Mouse (Mus musculus): ENCODE measurements around the gene Lrp6.

Lrp6 gene

DNA sequence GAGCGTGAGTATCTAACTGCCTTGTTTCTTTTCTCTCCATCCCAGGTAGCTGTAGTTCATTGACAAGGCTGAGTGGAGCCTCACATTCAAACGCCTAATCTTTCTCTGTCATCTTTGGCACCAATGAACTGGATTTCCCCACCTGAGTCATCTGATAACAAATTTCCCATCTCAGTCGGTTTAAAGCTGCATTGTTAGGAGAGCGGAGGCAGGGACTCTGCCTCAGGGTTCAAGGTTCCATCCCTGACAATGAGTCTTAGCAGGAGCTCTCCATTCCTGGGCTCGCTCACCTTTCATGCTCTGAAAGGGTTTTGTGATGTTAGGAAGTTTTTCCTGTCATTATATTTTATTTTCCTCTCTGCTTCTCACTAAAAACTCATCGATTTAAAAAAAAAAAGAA is 11.3 kb upstream of the Lrp6 start:
- in situ Hi-C loops (cut with MboI; ENCODE audit: low sequenced_read_pairs): no loop called here

DNA sequence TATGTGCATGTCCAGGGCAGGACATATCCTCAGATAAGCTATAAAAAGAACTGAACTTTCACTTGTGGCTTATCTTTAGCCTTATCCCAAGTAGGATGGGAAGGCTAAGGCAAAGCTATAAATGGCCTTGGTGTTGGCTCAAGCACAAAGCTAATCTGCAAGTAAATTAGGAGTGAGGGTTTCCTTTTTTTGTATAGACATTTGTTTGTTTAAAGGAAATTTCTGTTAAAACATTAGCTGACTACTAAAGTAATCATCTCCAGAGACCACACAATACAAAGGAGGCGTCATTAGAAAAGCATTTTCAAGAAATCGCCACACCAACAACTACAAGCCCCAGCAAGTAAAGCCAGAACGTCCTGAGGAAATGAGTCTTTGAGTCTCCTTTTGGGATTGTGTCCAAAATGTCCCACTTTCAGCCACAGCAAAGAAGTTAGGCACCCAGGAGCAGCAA is 8.6 kb upstream of the Lrp6 start:
- in situ Hi-C loops (cut with MboI; ENCODE audit: low sequenced_read_pairs): no loop called here

DNA sequence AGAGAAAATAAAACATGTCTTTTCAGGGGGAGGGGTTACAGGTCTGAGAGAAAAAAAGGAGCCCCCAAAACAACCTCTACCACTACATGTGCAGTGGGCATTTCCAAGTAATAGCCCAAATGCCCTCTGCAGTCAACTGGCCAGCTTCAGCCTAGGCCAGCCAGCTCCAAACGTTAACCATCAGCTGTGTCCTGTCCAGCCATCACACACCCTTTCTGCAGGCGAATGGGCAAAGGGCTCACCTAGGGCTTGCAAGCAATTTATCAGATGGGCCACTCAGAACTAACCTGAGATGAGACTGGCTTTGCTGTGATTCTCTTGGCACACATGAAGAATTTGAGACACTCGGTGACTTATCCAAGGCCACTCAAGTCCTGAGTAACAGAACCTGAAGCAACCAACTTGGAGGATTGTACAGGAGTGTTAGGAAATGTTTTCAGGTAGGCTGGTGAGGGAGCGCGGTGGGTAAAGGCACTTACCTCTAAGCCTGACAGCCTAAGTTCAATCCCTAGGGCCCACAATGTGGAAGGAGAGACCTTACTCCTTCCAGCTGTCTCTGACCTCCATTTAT is 1.3 kb upstream of the Lrp6 start:
- in situ Hi-C loops (cut with MboI; ENCODE audit: low sequenced_read_pairs): no loop called here

GRCm38 (mm10) chr6:134566248-134566817 is 432 bp downstream of the Lrp6 start:
- in situ Hi-C loops (cut with MboI; ENCODE audit: low sequenced_read_pairs): no loop called here

DNA sequence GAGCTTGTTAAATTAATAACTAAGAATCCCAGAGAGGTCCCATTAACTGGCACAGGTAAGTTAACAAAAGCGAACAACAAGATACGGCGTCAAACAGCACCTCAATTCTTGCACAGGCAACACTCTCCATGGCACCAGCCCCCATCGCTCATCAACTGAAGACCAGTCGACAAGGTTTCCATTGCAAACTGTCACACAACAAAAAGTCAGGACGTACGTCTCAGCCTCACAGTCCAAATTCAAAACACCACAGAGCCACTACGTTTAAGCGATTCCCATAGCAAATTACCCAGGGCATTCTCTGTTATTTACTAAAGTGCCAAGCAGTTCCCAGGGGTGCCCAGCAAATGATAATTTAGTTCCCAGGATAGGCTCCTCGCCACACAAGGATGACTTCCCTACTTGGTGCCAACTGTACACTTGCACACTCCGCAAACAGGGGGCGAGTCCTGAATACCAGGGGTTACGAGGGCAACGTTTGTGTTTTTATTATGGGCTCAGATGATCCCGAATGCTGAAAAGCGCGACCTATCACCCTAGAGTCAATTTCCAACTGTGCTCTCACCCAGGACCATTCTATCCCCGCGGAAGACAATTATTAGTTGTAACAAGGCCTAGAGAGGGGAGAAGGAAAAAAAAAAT is 1.0 kb downstream of the Lrp6 start:
- in situ Hi-C loops (cut with MboI; ENCODE audit: low sequenced_read_pairs): no loop called here

DNA sequence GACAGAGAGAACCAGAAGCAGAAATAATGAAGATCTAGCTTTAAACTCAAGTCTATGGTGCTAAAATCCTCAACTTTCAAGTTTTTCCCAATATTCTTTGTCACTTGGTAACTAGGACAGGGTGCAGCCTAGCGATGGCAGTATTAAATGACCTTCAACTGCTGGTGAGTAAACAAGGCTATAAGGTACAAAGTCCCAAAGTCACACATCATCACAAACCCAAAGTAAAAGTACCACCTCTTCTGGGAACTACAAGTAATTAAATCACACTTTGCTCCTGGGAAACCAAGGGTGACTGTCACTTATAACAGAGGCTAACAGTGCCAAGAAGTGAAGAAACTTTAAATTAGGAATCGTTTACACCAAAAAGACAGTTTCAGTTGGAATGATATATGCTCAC is 2.2 kb downstream of the Lrp6 start:
- in situ Hi-C loops (cut with MboI; ENCODE audit: low sequenced_read_pairs): no loop called here

- in situ Hi-C loops (cut with MboI; ENCODE audit: low sequenced_read_pairs): no loop called here
Observed at GRCm38 (mm10) chr6:134559635-134560034, 7.1 kb downstream of the Lrp6 start.

DNA sequence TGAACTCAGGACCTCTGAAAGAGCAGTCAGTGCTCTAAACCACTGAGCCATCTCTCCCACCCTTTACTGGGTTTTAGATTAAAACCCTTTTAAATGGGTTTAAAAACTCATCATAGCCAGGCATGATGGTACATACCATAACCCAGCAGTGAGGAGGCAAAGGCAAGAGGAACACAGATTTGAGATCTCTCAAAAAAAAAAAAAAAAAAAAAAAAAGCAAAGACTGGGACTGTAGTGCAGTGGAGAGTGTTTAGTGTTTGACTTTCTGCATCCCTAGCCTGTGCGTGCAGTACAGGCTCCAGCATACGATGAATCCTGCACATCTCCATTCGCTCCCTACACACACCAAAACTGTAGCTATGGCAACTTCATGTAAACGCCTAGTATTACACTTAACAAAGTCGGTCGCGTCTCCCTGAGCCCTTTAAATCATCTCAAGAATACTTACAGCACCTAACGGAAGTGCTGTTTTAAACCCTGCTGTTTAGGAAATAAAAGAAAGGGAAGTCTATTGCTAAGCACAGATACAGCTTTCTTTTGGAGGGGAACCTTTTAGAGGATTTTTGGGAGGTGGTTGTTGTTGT is 8.1 kb downstream of the Lrp6 start:
- in situ Hi-C loops (cut with MboI; ENCODE audit: low sequenced_read_pairs): no loop called here

- in situ Hi-C loops (cut with MboI; ENCODE audit: low sequenced_read_pairs): no loop called here
Observed at GRCm38 (mm10) chr6:134557043-134557442, 9.7 kb downstream of the Lrp6 start.

DNA sequence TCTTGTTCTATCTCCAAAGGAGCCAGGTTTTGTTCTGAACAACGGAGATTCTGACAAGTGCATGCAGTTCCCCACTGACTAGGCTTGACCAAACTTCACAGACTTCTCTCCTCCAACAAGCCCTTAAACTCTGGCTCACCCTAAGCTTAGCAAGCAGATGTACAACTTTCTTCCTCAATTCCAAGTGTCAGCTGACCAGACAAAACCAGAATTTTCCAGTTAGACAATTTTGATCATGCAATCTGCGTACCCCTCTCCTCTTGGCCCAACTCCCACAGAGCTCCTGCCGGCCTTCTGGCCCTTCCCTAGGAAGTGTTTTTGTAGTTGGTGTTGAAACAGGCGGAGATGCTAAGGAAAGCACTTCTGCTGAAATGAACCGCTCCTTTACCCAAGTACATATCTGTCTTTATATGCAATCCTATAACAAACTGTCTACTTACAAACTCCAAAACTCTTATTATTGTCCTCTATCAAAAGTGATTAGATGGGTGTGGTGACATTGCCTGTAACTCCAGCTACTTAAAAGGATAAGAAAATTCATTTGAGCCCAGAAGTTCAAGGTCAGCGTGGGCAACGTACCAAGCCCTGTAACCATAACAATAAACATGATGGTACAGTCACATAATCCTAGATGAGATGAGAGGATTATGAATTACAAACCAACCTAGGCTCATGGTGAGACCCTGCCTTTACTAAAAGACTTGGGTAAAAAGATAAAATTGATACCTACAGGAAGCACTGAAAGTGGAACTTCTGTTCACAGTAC is 10.4 kb downstream of the Lrp6 start:
- in situ Hi-C loops (cut with MboI; ENCODE audit: low sequenced_read_pairs): no loop called here

DNA sequence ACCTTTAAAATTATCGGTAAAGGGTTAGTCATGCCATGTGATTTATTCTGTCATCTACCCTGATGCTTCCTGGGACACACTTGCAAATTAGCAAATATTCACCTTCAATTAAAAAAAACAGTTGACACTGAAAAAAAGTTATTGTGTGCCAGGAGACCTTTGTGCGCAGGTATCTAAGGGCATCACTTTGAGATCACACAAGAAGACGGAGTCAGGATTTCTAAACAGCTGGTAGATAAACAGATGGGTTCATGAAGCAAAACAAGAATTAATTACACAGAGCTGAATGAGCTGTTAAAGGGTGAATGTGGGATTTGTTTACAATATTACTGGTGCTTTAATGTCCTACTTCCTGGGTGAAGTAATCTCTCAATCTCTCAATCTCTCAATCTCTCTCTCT is 11.6 kb downstream of the Lrp6 start:
- in situ Hi-C loops (cut with MboI; ENCODE audit: low sequenced_read_pairs): no loop called here

DNA sequence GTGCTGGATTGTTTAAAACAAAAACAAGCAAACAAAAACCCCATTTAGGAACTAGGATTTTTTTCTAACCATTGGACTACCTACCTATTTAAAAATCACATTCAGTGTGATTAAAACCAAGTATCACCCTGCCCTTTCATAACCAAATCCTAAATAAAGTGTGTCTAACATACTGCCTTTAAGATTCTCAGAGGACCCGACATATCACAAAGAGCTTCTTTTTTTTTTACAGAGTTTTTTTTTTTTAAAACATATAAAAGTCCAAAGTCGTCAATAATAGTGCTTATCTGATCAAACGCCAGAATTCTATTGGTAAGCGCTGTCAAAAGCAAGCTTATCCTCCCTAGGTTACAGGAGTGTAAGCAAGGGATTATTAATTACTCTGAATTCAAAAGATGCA is 12.5 kb downstream of the Lrp6 start:
- in situ Hi-C loops (cut with MboI; ENCODE audit: low sequenced_read_pairs): no loop called here

GRCm38 (mm10) chr6:134551007-134551406 is 15.8 kb downstream of the Lrp6 start:
- in situ Hi-C loops (cut with MboI; ENCODE audit: low sequenced_read_pairs): no loop called here

DNA sequence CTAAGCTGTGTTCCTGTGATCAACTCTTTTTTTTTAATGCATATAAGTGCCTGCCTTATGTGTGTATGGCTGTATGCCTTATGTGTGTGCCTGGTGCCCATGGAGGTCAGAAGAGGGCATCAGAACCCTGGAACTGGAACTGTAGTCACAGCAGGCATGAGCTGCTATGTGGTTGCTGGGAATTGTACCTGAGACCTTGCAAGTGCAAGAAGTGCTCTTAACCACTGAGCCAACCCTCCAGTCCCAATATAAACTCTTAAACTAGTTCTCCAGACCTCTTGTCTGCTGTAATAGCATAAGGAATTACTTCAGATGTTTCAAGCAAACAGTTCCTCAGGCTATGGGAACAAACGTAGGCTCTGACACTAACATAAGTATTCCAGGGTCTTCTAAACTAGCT is 16.4 kb downstream of the Lrp6 start:
- in situ Hi-C loops (cut with MboI; ENCODE audit: low sequenced_read_pairs): no loop called here

GRCm38 (mm10) chr6:134544843-134545242 is 21.9 kb downstream of the Lrp6 start:
- in situ Hi-C loops (cut with MboI; ENCODE audit: low sequenced_read_pairs): no loop called here

- in situ Hi-C loops (cut with MboI; ENCODE audit: low sequenced_read_pairs): no loop called here
Observed at GRCm38 (mm10) chr6:134544093-134544492, 22.7 kb downstream of the Lrp6 start.

GRCm38 (mm10) chr6:134543607-134544006 is 23.2 kb downstream of the Lrp6 start:
- in situ Hi-C loops (cut with MboI; ENCODE audit: low sequenced_read_pairs): no loop called here

GRCm38 (mm10) chr6:134542374-134542773 is 24.4 kb downstream of the Lrp6 start:
- in situ Hi-C loops (cut with MboI; ENCODE audit: low sequenced_read_pairs): no loop called here

GRCm38 (mm10) chr6:134540161-134540560 is 26.6 kb downstream of the Lrp6 start:
- in situ Hi-C loops (cut with MboI; ENCODE audit: low sequenced_read_pairs): no loop called here

- in situ Hi-C loops (cut with MboI; ENCODE audit: low sequenced_read_pairs): no loop called here
Observed at GRCm38 (mm10) chr6:134539459-134539858, 27.3 kb downstream of the Lrp6 start.

GRCm38 (mm10) chr6:134538805-134539204 is 28.0 kb downstream of the Lrp6 start:
- in situ Hi-C loops (cut with MboI; ENCODE audit: low sequenced_read_pairs): no loop called here

Data from CH12F3 (cell line).